Mouse (Mus musculus) ES-Bruce4 (cell line): ENCODE measurements at regions not wholly inside any gene's neighbourhood (a gene's known extent, or its start where the extent isn't known, plus 50 kb on each side); places are given as distances from the start of the nearest gene placed in this dataset.

Experiments
- H3K27ac ChIP-seq: 2 replicates; pipeline ENCODE4 v1.5.1; 2012; ENCODE audit warnings: low read length, inconsistent platforms; ENCODE audit not compliant: insufficient read depth
- H3K27me3 ChIP-seq: 2 replicates; pipeline ENCODE4 v1.6.1; 2012; ENCODE audit warnings: mild to moderate bottlenecking, low read length, inconsistent platforms; ENCODE audit not compliant: control insufficient read depth, poor library complexity, insufficient read depth, severe bottlenecking
- H3K36me3 ChIP-seq: 2 replicates; pipeline ENCODE4 v1.6.1; 2012; ENCODE audit warnings: inconsistent platforms, mild to moderate bottlenecking, low read length, moderate library complexity; ENCODE audit not compliant: control insufficient read depth, poor library complexity, insufficient read depth, severe bottlenecking
- H3K4me1 ChIP-seq: one replicate; pipeline ENCODE4 v1.8.1; 2011; ENCODE audit warnings: low read length; ENCODE audit not compliant: control insufficient read depth, insufficient read depth
- H3K4me3 ChIP-seq: 2 replicates; pipeline ENCODE4 v1.5.1; 2011; ENCODE audit warnings: low read depth, mild to moderate bottlenecking, low read length
- H3K9ac ChIP-seq: 2 replicates; pipeline ENCODE4 v1.6.1; 2012; ENCODE audit warnings: low read depth, mild to moderate bottlenecking, inconsistent platforms; ENCODE audit not compliant: poor library complexity, severe bottlenecking
- H3K9me3 ChIP-seq: replicated peaks from 2 replicates; pipeline ENCODE4 v1.6.1; 2012; ENCODE audit warnings: mild to moderate bottlenecking, low read length, inconsistent platforms; ENCODE audit not compliant: control insufficient read depth, poor library complexity, insufficient read depth, severe bottlenecking
- CTCF ChIP-seq: IDR thresholded peaks from one replicate; pipeline ENCODE4 v1.8.1; 2011; ENCODE audit warnings: low read depth, low read length
- EP300 ChIP-seq: IDR thresholded peaks from 2 replicates; pipeline ENCODE4 v1.6.1; 2011; ENCODE audit warnings: low read depth, low read length; ENCODE audit not compliant: insufficient read depth
- POLR2A ChIP-seq: IDR thresholded peaks from one replicate; pipeline ENCODE4 v1.8.1; 2011; ENCODE audit warnings: low read length; ENCODE audit not compliant: insufficient read depth

DNA sequence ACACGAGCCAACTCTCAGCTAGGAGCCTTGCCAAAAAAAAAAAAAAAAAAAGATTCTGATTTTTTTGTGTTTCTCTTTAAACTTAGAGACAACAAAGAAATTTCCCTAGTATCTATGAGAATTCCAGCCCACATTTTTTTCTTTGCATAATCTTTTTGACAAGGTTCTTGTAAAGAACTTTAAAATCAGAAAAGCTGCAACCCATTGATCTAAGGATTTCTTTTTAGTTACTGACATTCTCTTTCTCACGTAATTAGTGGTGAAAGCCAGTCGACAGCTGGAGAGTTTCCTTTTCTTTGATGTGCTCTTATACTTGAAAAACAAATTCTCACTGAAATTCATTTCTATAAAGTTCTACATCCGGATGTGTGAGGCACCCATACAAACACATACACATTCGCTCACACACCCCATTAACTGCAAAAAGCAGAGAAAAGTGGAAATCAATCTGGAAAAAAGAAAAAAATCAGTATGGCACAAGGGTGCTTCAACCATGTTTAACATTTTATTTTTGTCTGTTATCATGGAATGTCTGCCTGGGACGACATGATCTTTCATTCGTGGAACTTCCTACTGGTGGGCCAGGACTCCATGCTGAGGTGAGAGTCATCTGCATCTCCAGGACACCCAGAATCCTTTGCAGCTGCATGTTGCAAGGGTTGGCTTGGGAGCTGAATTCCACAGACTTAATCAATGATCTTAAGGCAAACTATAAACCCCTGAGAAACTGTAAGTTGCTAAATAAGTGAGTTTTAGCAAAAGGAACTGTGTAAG, 124.0 kb upstream of the Zpld1 start:
- Histone ChIP-seq H3K27me3 (no peaks in the 10 kb centered on the region), H3K4me1 (no peaks in the 10 kb centered on the region), H3K4me3 (no peak overlapping the region), H3K27ac (no peak overlapping the region), H3K9ac (no peak overlapping the region), H3K36me3 (no peaks in the 10 kb centered on the region), H3K9me3 (no peaks in the 10 kb centered on the region)
- TF ChIP-seq CTCF, result no peak

DNA sequence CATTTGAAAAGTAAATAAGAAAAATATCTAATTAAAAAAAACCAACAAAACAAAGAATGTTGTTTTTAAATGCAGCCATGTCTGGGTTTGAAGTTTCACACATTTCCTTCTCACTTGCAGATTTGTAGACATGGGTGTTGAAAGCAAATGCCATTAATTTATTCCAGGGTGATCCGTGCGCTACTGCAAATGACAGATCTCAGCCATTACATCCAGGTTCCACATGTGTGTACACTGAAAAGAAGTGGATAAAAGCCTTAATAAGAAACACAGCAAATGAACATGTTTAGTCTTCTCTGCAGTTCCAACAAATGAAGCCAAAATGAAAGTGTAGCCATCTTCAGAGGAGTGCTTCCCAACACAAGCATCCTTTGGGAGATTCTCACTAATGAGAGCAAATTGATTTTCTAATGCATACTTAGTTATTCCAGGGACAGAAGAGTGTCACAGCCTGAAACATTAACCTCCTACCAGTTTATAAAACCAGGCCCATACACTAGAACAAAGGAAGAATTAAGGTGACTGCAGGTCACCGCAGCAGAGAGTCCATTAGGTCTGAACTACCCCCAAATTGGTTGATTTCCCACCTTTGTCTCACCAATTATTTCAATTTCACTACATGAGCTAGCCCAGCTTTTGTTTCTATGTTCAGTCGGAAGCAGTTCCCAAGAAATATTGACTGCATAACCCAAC, 123.2 kb upstream of the Zpld1 start:
- Histone ChIP-seq H3K36me3 (no peaks in the 10 kb centered on the region), H3K9me3 (no peaks in the 10 kb centered on the region), H3K9ac (no peak overlapping the region), H3K27me3 (no peaks in the 10 kb centered on the region), H3K4me3 (no peak overlapping the region), H3K4me1 (no peaks in the 10 kb centered on the region), H3K27ac (no peak overlapping the region)
- TF ChIP-seq EP300 (no peak), POLR2A (no peak), CTCF (no peak)

DNA sequence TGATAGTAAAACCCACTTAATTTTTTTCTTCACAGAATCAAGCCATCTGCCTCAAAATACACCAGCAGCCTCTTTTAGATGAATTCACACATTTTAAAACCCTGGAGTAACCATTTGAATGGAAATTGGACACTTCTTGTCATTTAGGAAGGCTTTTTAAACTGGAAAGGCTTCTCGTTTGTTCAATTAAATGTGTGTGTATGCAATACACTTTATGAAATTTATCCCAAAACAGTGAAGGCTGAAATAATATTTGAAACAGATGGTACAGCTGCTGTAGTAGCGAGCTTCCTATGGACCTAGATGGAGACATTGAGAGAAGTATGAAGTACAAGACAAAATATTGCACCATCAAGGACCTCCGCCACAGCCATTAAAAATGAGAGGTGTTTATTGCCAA, 121.1 kb upstream of the Zpld1 start:
- H3K9me3 ChIP-seq, result no peaks in the 10 kb centered on the region
- no peaks in the 10 kb centered on the region for H3K4me1 ChIP-seq
- no peak overlapping the region for H3K27ac ChIP-seq
- no peaks in the 10 kb centered on the region for H3K36me3 ChIP-seq
- no peak overlapping the region for H3K4me3 ChIP-seq
- TF ChIP-seq POLR2A (no peak), CTCF (no peak), EP300 (no peak)
- no peaks in the 10 kb centered on the region for H3K27me3 ChIP-seq
- no peak overlapping the region for H3K9ac ChIP-seq

DNA sequence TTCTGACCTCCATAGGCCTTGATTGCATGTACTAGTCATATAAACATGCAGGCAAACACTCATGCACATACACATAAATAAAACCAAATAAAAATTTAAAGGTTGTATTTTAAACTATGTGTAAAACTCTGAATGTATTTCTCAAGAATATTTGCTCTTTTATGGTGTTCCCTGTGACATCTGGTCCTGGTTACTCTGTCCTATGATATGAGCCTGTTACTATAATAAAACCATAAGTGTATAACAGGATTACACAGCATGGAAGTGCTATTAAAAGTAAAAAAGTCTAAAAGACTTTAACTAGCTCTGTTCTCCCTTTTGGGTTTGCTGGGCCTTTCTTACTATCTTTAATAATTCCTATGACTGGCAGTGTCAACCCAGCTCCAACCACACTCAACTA, 103.0 kb upstream of the Zpld1 start:
- no peaks in the 10 kb centered on the region for H3K27me3 ChIP-seq
- no peak overlapping the region for H3K9ac ChIP-seq
- no peak overlapping the region for H3K4me3 ChIP-seq
- H3K9me3 ChIP-seq, result no peaks in the 10 kb centered on the region
- no peaks in the 10 kb centered on the region for H3K36me3 ChIP-seq
- H3K27ac ChIP-seq, result no peak overlapping the region
- no peaks in the 10 kb centered on the region for H3K4me1 ChIP-seq
- TF ChIP-seq POLR2A (no peak), EP300 (no peak), CTCF (no peak)

DNA sequence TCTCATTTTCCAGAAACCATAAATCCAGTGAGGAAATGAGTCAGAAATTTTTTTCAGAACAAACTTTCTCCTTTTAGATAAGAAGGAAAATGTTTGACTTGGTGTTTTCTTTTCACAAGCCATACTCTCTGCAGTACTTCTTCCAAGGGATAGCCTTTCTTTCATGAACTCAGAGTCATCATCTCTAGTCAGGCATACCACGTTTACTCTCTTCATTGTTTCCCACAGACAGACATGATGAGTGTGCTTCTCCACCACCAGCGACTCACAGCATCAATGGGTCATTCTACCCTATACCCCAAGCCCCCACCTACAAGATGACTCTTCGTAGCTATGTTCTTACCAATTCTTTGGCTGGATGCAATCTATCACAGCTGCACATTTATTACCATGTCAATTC, 97.1 kb upstream of the Zpld1 start:
- Histone ChIP-seq H3K27me3 (no peaks in the 10 kb centered on the region), H3K4me1 (no peaks in the 10 kb centered on the region), H3K4me3 (no peak overlapping the region), H3K9me3 (no peaks in the 10 kb centered on the region), H3K36me3 (no peaks in the 10 kb centered on the region), H3K27ac (no peak overlapping the region), H3K9ac (no peak overlapping the region)
- no peak for TF ChIP-seq EP300
- no peak for TF ChIP-seq POLR2A
- no peak for TF ChIP-seq CTCF

DNA sequence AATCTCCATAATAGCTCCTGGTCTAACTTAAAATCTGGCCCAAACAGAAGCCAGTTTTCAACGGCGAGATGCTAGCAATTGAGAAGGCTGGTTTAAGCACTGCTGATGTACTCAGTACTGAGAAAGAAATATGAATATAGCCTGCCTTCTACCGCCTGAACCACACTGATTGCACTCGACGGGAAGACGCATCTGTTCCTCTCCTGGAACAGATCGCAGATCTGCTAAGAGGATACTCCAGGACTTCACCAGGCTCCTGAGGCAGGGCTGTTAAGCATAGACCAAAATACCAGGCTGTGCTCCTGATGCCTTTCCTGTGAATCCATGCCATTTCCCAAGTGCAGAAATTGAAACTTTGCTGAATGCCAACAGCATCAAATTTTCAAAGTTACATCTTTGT, 92.6 kb upstream of the Zpld1 start:
- no peak overlapping the region for H3K9ac ChIP-seq
- TF ChIP-seq CTCF (no peak), EP300 (no peak), POLR2A (no peak)
- no peaks in the 10 kb centered on the region for H3K4me1 ChIP-seq
- H3K4me3 ChIP-seq, result no peak overlapping the region
- no peaks in the 10 kb centered on the region for H3K9me3 ChIP-seq
- no peaks in the 10 kb centered on the region for H3K36me3 ChIP-seq
- H3K27ac ChIP-seq, result no peak overlapping the region
- no peaks in the 10 kb centered on the region for H3K27me3 ChIP-seq
